Mouse (Mus musculus): ENCODE measurements around the gene Tex48.

The Tex48 gene

DNA sequence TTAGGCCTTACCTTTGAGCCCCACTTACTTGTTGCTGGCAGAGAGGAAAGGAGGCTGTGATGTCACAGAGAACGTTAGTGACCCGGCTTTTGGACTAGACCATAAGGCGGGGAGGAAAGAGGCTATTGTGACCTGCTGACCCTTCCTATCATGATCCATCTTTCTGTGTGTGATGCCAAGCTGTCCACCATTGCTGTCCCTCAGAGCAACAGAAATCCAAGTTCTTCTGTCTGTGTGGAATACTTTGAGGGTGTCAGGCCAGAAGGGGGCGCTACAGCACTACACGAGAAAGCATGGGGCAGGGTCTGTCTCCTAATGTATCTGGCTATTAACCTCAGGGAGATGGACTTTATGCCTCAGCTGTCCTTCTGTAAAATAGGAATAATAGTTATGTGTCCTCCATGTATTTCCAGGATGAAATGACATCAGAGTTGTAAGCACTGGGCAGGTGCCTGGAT lies at the start of gene Tex48:
Gene Tex48, minus strand, starts transcription at position 51 of the 458 bp plus-strand sequence.
- 57% methylated on average over 5 of the region's 5 CpGs for WGBS

DNA sequence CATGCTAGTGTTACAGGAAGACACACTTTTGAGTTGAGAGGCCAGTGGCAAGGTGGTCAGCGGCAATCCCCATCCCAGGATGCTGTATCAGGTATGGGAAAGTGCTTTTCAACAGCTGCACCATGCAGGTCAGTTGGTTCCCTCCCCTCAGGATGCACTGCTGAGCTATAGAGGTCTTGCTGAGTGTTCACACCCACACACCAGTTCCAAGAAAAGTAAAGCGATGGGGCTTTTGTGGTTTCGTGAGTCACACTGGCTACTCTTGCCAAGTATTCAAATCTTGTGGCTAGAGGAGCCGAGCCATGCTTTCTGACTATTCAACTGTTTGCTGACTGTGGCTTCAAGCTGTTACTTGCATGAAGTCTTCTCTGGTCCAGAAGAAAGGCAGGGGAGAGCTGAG lies 46.0 kb upstream of the Tex48 start:
- 39% methylated on average over 4 of the region's 4 CpGs for WGBS

DNA sequence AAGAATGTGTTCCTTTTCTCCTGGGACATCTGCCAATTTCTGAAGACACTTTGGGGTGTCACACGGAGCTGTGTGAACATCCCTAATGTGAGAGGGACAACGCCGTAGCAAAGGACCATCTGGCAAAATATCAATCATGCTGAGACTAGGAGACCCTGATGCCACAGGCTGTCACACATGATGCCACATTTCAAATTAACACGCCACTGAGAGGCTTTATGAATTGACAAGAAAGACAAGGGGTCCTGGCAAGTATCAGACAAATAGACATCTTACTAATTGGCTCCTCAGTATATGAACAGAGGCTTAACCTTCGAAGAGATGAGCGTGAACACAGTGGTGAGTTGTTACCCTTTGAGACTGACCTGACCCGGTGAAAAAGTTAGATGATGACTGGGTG lies 43.5 kb upstream of the Tex48 start:
- WGBS, result 74% methylated on average over 7 of the region's 7 CpGs

DNA sequence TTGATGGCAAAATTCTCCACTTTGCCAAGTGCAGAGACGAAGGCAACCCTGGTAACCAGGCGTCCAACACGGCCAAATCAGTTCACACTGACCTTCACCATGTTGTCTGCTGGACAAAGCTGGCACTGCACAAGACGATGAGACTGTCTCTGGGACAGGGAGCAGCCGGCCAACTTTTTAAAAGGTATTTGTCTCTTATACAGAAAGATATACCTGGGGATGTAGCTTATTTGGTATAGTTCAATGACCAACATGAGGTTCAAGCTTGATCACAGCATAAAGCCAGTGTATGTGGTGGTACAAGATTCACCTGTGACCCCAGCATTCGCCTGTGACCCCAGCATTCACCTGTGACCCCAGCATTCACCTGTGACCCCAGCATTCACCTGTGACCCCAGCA lies 41.1 kb upstream of the Tex48 start, which contains the start of gene Gm11214:
Gene Gm11214, minus strand, starts transcription at position 101 of the 400 bp plus-strand sequence.
- WGBS, result 93% methylated on average over 6 of the region's 6 CpGs

DNA sequence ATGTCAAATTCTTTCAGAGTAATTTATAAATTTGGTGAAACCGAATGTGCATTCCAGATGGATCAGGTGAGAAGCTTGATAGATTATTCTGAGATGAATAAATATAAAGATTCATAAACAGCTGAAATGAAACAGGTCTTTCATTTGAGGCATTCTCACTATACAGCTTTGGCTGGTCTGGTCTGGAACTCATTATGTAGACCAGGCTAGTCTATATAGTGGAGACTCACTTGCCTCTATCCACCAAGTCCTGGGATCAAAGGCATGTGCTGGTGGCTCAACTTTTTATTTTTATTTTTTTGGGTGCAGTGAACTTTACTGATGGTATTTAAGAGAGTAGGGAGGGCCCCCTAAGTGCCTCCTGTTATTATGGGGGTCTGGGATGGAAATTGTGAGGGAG lies 39.6 kb upstream of the Tex48 start:
- WGBS, result 61% methylated on average over 1 of the region's 1 CpGs

DNA sequence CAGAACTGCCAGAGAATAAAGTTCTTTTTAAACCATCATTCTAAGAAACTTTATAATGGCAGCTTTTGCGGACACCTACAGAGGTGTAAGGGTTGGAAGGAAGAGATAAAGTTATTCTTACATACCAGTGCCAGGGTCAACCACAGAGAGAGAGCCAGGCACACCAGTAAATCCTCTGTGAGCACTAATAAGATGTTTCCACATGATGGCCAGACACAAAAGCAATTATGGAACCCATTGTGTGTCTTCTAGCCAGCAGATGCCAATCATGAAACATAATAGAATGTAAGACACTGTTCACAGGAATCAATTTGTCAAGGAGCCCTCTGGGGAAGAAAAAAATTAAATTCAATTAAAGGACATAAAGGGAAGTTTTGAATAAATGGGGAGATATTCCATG lies 39.2 kb upstream of the Tex48 start:
- WGBS, result 64% methylated on average over 1 of the region's 1 CpGs

DNA sequence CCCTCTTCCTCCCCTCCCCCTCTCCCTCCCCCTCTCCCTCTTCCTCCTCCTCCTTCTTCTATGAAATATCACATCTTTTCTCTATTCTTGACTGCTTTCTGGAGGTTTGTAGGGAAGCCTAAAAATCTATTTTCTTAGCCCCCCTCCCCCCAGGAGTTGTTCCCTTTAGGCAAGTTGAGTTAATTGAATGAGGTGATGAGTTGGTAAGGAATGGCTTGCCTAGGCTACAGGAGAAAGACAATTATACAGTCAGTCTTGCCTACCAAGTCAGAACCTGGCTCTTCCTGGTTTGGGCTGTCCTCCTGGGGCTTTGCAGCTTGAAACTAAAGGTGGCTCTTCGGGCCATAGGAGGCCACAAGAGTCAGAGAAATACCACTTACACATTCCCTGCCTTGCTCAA lies 37.5 kb upstream of the Tex48 start:
- WGBS, result 97% methylated on average over 1 of the region's 1 CpGs

DNA sequence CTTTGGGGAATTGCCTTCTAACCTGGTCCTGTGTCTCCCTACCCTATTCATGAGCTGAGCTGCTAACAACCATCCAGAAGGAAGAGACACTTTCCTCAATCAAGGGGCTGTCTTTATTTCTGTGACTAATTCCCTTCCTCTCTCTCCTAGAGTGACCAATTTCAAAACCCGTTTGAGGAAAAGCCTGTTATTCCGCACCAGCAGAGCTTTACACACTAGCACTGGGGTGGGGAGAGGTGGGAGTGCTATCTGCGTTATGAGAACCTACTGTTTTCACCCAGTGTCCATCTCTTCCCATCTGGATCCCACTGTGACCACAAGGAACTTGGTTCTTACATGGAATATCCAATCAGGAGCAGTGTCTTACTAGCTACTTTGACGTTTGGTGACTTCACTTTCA lies 36.9 kb upstream of the Tex48 start:
- WGBS, result 34% methylated on average over 4 of the region's 4 CpGs

DNA sequence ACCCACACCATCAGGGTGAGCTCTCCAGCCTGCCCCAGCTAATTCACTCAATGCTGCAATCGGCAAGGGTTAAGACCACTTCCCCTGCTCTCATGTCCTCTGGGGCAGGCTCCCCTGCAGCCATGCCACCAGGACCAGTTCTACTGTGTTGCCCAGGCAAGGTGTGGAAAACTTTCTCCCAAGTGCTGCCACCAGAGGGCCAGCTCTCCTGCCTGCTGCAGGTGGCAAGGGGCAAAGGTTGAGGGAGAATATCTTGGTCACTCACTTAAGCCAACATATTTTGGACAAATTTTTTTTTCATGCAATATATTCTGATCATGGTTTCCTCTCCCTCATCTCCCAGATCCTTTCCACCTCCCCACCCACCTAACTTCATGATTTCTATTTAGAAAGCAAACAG lies 32.2 kb upstream of the Tex48 start:
- WGBS, result 92% methylated on average over 1 of the region's 1 CpGs

DNA sequence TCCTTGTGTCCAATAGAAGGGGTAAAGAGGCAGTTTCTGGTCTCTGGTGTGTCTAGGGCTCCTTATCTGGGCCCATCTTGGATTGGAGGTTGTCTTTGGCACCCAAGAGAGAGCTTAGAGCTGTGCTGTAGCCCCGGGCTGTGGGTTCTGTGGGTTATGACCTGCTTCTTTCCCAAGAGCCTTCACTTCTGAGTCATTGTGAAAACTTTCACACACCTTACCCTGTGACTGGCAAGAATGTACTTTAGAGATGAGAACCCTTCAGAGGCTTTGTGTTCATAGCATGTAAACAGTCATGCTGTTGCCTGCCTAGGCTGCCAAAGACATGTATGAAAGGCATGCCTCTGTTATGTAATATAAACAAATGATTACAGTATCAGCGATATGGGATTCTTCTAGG lies 17.6 kb upstream of the Tex48 start:
- 89% methylated on average over 2 of the region's 2 CpGs for whole genome bisulfite sequencing

DNA sequence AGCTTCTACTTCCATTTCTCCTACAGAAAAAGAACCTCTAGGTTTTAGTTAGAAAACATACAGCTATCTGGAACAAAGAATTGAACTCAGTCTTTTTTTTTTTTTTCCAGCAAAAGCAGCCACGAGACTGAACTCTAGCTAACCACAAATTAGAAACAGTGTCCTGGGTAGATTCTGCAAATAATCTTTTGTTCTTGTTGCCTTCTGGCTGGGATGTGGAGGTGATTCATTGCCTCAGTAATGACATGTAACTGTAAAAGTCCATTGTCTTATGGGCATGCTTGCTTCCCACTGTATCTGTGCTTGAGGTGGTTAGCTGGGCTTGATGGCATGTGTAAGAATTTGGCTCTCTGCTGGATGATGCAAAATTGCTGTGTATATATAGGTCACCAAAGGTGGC lies 16.4 kb upstream of the Tex48 start:
- 34% methylated on average over 1 of the region's 1 CpGs for WGBS

DNA sequence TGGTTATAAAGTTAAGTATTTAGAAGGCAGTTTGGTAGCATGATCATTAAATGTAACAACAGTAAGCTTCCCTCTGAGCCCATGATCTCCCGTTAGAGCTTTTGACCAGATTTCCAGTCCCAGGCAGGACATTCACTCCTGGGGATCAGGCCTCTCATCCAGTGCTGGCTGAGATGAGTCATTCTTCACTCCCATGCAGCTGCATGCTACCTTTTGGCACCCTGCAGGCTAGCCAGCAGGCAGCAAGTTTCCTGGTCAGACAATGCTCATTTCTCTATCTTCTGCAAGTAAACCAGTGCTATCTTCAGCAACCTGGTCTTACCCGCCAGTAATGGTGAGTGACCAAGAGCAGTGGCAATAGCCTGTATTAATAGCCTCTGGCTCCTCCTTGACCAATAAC lies 11.0 kb upstream of the Tex48 start:
- WGBS, result 90% methylated on average over 2 of the region's 2 CpGs

DNA sequence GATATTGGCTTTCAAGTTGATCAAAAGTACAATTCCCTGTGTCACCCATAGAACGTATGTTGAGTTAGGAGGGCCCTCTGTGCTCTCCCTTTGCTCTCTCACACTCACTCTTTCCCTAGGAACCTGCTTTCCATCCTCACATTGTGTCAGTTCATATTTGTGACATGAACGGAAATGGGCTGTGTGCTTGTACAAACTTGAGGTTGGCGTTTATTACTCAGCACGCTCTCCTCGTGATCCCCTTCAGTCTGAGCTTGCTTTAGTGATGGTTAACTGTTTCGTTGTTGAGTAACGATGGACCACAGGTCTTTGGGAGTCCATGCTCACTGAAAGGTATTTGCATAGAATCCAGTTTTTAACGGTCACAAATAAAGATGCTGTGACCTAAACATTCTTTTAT lies 4.9 kb upstream of the Tex48 start:
- 89% methylated on average over 8 of the region's 8 CpGs for WGBS

DNA sequence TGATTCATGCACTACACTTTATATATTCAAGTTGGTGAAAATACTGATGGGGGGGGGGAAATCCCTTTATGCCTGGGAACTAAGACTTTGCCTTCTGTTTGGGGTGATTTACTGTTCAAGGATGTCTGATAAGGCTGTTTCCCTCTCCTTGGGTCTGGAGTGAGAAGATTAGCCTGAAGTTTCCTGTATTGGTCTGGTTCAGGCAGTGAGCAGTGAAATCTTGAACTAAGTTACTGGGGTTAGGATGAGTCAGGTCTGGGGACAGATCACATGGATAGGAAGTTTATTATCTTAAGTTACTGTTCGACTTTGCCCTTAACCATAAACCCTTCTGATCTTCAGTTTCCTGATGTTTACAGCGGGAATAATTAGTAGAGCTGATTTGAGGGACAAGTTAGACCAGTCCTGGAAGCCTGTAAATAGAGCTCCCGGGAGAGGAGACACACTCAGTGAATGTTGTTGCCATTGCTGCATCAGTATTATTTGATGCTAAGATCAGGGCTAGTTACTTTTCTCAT lies 3.4 kb upstream of the Tex48 start:
- 78% methylated on average over 3 of the region's 3 CpGs for WGBS

DNA sequence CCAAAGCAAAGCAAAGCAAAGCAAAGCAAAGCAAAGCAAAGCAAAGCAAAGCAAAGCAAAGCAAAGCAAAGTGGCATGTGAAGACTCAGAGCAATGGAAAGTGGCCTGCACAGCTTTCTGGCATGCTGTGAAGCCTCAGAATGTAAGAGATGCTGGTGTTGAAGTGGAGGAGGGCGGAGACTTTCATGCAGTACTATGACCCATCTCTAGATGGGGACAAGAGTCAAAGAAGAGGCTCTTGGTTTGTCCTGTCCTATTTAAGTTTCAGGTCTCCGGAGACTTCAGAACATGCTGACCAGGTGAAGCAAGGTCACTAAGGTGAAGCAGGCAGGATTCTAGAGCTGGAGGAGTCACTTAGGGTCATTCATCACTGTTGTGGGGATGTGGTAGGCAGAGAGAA lies 367 bp downstream of the Tex48 start:
- 91% methylated on average over 2 of the region's 2 CpGs for WGBS

DNA sequence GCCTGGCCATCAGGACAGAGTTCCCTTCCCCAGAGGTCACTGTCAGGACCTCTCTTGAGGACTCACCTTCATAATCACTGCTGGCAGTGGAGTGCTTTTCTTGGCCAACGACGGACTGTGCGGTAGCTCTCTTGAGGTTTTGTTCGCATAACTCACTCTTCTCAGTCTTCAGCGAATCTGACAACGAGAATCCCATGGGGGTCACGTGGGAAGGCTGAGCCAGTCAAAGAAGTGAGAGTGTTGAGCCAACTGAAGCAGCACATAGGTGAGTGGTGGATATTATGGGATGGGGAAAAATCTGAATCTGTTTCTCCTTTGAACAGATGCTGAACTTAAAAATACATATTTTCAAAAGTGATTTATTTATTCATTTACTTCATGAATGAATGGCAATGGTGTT lies 13.8 kb downstream of the Tex48 start:
- 84% methylated on average over 7 of the region's 7 CpGs for WGBS

DNA sequence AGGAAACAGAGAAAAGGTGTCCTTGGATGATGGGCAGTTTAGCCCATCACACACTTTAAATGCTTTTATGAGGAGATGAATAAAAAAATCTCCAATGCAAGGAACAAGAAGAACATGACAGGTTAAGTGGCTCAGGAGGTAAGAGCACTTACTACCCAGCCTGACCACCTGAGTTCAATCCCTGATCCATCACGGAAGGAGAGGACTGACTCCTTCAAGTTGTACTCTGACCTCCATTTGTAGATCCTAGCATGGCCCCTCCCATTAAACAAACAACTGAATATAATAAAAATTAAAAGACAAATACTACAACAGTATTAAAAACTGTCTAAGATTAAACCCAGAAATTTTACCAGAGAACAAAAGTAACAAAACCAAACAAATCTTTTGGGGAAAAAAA lies 16.3 kb downstream of the Tex48 start:
- 91% methylated on average over 1 of the region's 1 CpGs for WGBS

DNA sequence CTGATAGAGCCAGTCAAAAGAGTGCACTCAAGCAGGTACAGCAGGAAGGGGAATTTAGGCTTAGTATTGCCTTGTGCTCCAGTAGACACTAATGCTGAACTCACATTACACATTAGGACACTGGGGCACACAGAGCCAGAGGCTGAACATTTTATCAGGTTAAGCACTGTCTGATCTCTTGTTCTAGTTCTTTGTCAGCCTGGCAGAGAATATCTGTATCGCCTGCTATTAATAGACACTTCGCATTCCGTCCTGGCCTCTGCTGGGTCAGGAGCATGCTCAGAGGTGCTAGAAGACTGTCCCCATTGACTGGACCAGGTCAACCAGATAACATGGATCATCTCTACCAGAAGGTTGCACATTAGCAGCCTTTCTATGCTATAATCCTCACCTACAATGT lies 16.7 kb downstream of the Tex48 start:
- WGBS, result 91% methylated on average over 3 of the region's 3 CpGs

DNA sequence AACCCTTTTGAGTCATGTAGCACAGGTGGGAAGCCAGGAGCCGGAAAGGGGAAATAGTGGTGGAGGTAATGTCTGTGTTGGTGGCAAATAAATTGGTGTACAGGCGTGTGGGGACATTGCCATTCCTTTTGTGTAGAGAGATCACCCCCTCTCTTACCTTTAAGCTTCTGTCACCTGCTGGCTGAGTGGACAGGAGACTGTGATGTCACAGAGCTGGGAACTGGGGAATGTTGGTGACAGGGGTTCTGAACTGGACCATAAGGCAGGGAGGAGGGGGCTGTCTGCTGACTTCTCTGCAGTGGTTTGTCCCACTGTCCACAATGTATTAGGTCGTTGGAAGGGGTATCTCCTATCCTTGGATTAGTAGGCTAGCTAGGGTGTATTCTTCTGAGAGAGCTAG lies 17.3 kb downstream of the Tex48 start, which contains the start of gene Gm11213:
Gene Gm11213, minus strand, starts transcription at position 317 of the 400 bp plus-strand sequence.
- 80% methylated on average over 3 of the region's 3 CpGs for WGBS

DNA sequence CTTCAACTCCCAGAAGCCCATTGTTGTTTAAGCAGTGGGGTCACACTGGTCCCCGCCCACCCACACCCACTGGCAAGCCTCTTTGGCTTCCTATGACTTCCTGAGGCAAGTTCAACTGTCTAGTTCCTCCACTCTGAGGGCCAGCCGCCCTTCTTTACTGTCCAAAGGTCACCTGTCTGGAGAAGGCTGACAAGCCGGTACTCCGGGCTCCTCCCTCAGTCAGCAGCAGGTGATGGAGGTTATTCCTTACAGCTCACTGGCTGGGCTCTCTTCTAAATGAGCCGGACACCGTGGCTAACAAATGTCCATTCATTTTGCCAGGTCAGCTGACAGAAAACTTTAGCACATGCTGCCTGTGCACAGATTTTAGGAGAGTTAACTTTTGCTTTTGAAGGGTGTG lies 21.4 kb downstream of the Tex48 start:
- WGBS, result 83% methylated on average over 6 of the region's 6 CpGs

DNA sequence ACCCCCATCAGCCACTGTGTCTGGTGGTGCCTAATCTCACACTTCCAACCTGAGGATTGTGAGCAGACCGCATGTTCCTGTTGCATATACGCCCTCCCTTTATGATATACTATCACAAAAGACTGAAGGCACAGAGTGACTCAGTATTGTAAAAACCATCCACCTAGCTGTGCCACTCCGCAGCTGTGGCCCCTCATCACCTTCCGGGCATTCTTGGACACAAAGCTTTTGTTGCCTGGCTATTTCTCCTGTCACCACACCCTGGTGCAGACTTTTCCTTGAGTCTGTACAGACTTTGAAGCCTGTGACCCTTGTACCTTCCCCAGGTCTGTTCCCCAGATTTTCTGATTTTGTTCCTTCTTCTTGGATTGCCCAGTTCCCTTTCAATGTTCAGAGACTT lies 26.2 kb downstream of the Tex48 start:
- over 99% methylated on average over 4 of the region's 4 CpGs for WGBS

DNA sequence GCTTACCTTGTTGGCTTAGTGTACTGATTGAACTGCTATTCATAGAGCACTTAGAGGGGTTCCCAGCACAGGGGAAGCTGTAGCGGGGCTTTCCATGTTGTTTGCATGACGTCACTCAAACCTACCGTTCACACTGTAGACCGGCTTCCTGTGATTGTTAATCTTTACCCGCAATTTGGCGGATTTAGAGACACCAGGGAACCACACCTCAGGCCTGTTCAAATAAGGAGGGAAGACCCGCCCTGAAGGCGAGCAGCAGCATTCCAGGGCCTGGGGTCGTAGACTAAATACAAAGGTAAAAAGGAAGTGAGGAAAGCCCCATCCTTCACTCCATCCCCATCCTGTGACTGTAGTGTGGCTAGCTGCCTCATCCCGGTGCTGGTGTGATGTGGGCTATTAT lies 27.0 kb downstream of the Tex48 start:
- 84% methylated on average over 10 of the region's 10 CpGs for WGBS

DNA sequence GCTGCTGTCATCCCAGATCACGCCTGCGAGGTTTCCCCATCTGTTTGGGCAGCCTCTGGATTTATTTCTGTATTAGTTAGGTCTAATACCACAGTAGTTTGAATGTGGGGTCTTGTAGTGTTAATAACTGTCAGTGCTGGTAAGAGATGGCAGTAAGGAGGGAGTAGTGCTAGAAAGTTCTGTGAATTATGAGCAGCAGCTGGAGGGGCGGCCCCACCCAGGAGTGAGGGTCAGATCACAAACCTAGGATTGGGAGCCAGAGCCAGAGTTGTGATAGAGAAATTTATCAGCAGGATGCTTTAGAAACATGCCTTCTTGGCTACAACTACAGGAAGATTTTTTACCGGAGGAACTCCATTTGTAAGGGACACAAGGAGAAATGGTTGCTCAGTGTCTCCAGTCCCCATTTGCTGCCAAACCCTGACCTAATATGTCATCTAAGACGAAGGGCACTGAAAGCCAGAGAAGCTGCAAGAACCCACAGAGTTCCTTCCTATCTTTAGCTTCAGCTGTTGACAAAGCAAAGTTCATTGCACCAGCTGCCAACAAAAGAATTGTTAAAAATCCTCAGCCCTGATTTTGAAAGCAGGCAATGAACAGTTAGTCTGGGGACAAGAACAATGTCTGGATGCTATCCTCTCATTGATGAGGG lies 27.6 kb downstream of the Tex48 start:
- WGBS, result 75% methylated on average over 5 of the region's 5 CpGs

DNA sequence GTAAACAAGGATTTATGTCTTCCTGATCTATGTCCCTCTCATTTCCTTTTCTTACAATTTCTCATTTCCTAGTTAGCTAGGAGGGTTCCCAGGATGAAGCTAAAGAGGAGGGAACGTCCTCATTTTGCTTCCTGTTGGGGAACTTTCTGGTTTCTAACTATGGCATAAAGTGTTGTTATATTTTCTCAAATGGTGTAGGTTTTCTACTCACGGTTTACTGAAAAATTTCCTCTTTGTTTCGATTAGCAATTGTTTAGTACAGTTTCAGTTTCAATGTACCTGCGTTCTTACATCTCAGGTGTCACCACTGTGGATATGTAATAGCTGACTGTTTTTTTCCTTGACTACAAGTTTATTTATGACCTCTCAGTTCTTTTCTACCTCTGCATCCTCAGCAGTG lies 31.7 kb downstream of the Tex48 start:
- 77% methylated on average over 4 of the region's 4 CpGs for WGBS

Measured in cerebral cortex, adult 2 months (tissue).